Mouse (Mus musculus) lung, embryonic 16.5 days (tissue): ENCODE data around the gene Tubgcp2. TPM values are rescaled to one million over a fixed set of nuclear protein-coding genes. Genes with fewer than 3 reads are reported as not detected.

Experiments used
- ATAC-seq: fragments of 200-750 bp; cut with Nextera tagmentation; 2 replicates; pipeline ENCODE4 v1.8.0; 2017; ENCODE audit warnings: low read depth, mild to moderate bottlenecking, moderate library complexity
- H3K27ac ChIP-seq: fragments of 300-500 bp; sonication (generic); 2 replicates; pipeline ENCODE4 v1.5.1; 2014; ENCODE audit warnings: mild to moderate bottlenecking, control low read depth, low read length
- H3K27me3 ChIP-seq: fragments of 300-500 bp; sonication (generic); 2 replicates; pipeline ENCODE4 v1.6.1; 2014; ENCODE audit warnings: low read depth, low read length, mixed read lengths; ENCODE audit not compliant: control insufficient read depth, insufficient read depth
- H3K36me3 ChIP-seq: fragments of 300-500 bp; sonication (generic); 2 replicates; pipeline ENCODE4 v1.6.1; 2014; ENCODE audit warnings: low read length; ENCODE audit not compliant: control insufficient read depth, insufficient read depth
- H3K4me1 ChIP-seq: fragments of 300-500 bp; sonication (generic); replicated peaks from 2 replicates; pipeline ENCODE4 v1.6.1; 2014; ENCODE audit warnings: low read length, mixed read lengths; ENCODE audit not compliant: control insufficient read depth, insufficient read depth
- H3K4me2 ChIP-seq: fragments of 300-500 bp; sonication (generic); 2 replicates; pipeline ENCODE4 v1.6.1; 2014; ENCODE audit warnings: low read depth, low read length, control low read depth
- H3K4me3 ChIP-seq: fragments of 300-500 bp; sonication (generic); 2 replicates; pipeline ENCODE4 v1.5.1; 2014; ENCODE audit warnings: mild to moderate bottlenecking, low read length, control low read depth
- H3K9ac ChIP-seq: fragments of 300-500 bp; sonication (generic); 2 replicates; pipeline ENCODE4 v1.6.1; 2014; ENCODE audit warnings: low read length, control low read depth
- H3K9me3 ChIP-seq: fragments of 300-500 bp; sonication (generic); 2 replicates; pipeline ENCODE4 v1.6.1; 2016; ENCODE audit warnings: low read length; ENCODE audit not compliant: control insufficient read depth
- WGBS: fragments of 180-500 bp; shearing (Covaris S2); extraction: QIAGEN DNeasy Blood & Tissue Kit; methylation state at CpG from one replicate; pipeline ENCODE4 v1.1.7; 2014; 5-methylcytosine and 5-hydroxymethylcytosine counted together
- polyA plus RNA-seq: library from polyadenylated mRNA; unstranded; fragments of >200 nt; fragmentation: Nextera tagmentation; extraction: Ambion mirVana; gene quantifications from 2 replicates; pipeline ENCODE4 v1.2.1, GENCODE M21; 2015

Tubgcp2 gene
- polyA plus RNA-seq, 1 experiment from 2014 or later = 50.5 TPM

DNA sequence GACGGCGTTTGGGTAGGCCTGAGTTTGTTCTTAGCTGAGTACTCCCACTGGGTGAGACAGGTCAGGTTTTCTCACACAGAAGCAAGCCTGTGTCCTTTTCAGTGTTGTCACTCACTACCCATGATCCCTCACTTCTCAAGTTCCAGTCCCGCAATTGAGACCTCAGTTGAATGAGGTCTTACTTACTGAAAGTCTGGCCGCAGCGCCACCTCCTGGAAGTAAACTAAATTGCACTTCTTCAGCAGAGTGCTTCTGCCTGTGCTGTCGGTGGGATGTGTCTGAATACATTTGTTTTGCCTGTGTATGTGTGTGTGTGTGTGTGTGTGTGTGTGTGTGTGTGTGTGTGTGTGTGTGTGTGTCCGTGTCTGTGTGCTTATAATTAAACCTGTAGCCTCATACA lies 26.6 kb upstream of the Tubgcp2 start:
- peaks cover 56% of the 10 kb centered on the region for H3K27me3 ChIP-seq
- ATAC-seq = no peak

DNA sequence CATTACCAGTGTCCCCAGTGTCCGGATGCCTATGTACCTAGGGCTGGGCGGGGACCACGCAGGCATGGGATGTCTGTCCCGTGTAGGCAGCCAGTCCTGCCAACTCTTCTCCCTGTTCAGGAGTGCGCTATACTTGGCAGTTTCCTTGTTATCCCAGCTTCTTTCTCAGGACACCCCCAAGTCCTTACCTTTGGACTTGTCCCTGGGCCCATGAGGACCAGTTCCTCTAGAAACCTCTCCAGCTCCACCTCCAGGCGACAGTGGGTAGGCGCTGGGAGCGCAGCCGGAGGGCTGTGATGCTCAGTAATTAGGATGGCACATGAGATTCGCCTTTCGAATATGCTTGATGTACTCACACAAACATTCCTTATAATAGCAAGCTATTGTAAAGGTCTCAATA lies 25.8 kb upstream of the Tubgcp2 start:
- Histone ChIP-seq H3K4me3 (no peak overlapping the region), H3K36me3 (no peaks in the 10 kb centered on the region), H3K4me1 (peaks cover 11% of the 10 kb centered on the region), H3K9me3 (no peaks in the 10 kb centered on the region), H3K4me2 (no peak overlapping the region), H3K27ac (no peak overlapping the region), H3K27me3 (peaks cover 64% of the 10 kb centered on the region), H3K9ac (no peak overlapping the region)
- 17% methylated on average over 11 of the region's 11 CpGs for WGBS
- no peak for ATAC-seq

More for the DNA sequence above, 26.6 kb upstream of the Tubgcp2 start:
- Histone ChIP-seq H3K4me2 (no peak overlapping the region), H3K4me3 (no peak overlapping the region), H3K4me1 (peaks cover 9% of the 10 kb centered on the region), H3K9ac (no peak overlapping the region), H3K9me3 (no peaks in the 10 kb centered on the region), H3K36me3 (no peaks in the 10 kb centered on the region), H3K27ac (no peak overlapping the region)
- WGBS = 16% methylated on average over 7 of the region's 7 CpGs

DNA sequence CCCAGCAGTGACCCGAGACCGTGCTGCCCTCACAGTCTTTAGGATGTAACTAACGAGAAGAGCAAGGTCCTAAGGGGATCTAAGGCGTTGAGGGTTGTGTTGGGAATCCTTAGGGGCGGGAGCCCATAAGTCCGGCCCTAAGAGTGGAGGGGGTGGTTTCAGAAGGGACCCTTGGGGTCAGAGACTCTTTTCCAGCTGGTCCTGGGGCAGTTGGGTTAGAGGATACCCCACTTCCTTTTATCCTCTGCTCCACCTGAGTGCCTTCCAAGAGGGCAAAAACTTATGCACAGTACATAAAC lies 25.3 kb upstream of the Tubgcp2 start:
- Histone ChIP-seq H3K36me3 (no peaks in the 10 kb centered on the region), H3K27me3 (peaks cover 69% of the 10 kb centered on the region), H3K9ac (no peak overlapping the region), H3K9me3 (no peaks in the 10 kb centered on the region), H3K4me1 (peaks cover 11% of the 10 kb centered on the region), H3K27ac (no peak overlapping the region), H3K4me3 (no peak overlapping the region), H3K4me2 (peak overlapping the region; percentile 59)
- WGBS = 3% methylated on average over 6 of the region's 6 CpGs
- ATAC-seq = no peak

DNA sequence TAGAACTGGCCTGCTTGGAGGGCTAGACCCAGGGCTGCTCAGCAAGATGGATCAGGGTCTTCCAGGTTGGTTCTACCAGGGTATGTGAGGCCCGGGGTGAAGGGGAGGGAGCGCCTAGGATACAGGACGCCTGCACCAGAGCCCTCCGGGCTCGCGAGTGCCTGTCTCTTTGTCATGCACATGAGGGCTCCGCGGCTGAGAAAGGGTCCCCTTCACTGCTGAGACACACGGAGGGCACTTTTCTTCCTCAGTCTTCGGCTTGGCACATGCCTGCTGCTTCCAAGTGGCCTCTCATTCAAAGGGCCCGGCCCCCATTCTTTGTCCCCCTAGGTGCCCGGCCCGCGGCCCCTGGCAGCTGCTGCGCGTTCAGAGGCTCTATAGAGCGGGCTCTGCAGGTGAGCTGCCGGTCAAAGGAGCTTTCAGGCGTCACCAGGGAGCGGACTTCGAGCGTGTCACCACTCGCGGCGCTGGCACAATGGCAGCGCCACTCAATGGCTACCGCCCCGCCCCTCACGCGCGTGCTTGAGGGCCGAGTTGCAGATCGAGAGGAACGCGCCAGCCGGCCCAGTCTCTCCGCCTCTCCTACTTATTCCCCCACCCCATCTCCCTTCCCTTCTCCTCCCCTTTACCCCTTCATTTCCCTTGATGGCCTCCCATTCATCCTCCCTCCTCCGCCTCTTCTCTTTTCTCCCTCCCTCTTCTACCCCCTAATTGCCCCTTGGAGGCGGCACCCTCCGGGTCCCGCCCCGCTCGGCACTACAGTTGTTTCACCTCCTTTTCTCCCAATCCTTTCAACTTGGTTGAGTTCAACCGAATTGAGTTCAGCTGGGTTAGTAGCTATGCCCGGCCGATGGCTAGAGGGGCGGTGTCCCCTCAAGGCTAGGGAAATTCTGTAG lies 24.7 kb upstream of the Tubgcp2 start:
- peak; percentile 51 for ATAC-seq
- H3K4me2 ChIP-seq = peak overlapping the region; percentile 59
- H3K9me3 ChIP-seq = no peaks in the 10 kb centered on the region
- no peak overlapping the region for H3K27ac ChIP-seq
- no peaks in the 10 kb centered on the region for H3K36me3 ChIP-seq
- 2% methylated on average over 47 of the region's 47 CpGs for WGBS
- H3K4me1 ChIP-seq = peaks cover 11% of the 10 kb centered on the region
- no peak overlapping the region for H3K9ac ChIP-seq
- H3K4me3 ChIP-seq = peak overlapping the region; percentile 39
- H3K27me3 ChIP-seq = peaks cover 75% of the 10 kb centered on the region

DNA sequence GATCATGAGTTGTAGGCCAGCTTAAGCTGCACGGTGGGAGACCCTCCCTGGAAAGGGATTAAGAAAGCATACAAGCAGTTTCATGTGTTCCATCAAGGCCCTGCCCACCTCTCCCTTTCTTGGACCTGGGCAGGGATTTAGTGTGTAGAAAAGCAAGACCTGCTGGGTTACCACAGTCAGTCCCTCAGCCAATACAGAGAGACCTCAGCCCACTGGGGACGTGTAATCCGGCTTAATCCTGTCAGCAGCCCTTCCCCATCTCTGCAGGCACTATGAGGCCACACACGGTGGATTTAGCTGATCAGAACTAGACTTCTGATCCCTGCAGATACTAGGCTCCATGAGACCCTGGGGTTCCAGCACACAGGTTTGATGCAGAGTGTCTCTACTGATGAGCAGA lies 23.1 kb upstream of the Tubgcp2 start:
- ATAC-seq = no peak

DNA sequence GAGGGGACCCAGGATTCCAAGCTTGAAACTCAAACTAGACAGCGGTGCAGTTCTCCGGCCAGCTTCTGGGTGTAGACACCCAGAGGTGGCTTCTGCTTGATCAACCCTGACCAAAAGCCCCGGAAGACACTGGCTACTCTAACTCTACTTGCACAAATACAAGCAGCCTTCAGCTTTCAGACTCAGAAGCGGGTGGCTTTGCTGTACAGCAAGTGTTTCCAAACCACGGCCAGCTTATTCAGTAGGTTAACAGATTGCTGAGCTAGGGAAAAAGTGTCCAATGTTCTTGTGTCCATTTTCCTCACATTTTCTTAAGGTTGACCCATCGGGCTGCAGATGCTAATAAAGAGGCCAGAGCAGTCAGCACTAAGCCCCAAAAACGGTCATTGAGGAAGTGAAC lies 22.1 kb upstream of the Tubgcp2 start:
- H3K4me3 ChIP-seq = peak overlapping the region; percentile 49
- H3K9ac ChIP-seq = no peak overlapping the region; the same call in 1 of the 2 replicates
- H3K9me3 ChIP-seq = no peaks in the 10 kb centered on the region
- H3K36me3 ChIP-seq = no peaks in the 10 kb centered on the region
- WGBS = 24% methylated on average over 7 of the region's 7 CpGs
- peak overlapping the region; percentile 76 for H3K4me2 ChIP-seq
- ATAC-seq = no peak
- no peak overlapping the region for H3K27ac ChIP-seq
- peaks cover 80% of the 10 kb centered on the region for H3K27me3 ChIP-seq
- peaks cover 11% of the 10 kb centered on the region for H3K4me1 ChIP-seq

More for the DNA sequence above, 23.1 kb upstream of the Tubgcp2 start:
- peaks cover 11% of the 10 kb centered on the region for H3K4me1 ChIP-seq
- H3K9ac ChIP-seq = no peak overlapping the region
- no peaks in the 10 kb centered on the region for H3K36me3 ChIP-seq
- H3K4me3 ChIP-seq = no peak overlapping the region
- H3K4me2 ChIP-seq = no peak overlapping the region
- H3K27ac ChIP-seq = no peak overlapping the region
- H3K9me3 ChIP-seq = no peaks in the 10 kb centered on the region
- H3K27me3 ChIP-seq = peaks cover 84% of the 10 kb centered on the region
- 40% methylated on average over 4 of the region's 4 CpGs for WGBS

DNA sequence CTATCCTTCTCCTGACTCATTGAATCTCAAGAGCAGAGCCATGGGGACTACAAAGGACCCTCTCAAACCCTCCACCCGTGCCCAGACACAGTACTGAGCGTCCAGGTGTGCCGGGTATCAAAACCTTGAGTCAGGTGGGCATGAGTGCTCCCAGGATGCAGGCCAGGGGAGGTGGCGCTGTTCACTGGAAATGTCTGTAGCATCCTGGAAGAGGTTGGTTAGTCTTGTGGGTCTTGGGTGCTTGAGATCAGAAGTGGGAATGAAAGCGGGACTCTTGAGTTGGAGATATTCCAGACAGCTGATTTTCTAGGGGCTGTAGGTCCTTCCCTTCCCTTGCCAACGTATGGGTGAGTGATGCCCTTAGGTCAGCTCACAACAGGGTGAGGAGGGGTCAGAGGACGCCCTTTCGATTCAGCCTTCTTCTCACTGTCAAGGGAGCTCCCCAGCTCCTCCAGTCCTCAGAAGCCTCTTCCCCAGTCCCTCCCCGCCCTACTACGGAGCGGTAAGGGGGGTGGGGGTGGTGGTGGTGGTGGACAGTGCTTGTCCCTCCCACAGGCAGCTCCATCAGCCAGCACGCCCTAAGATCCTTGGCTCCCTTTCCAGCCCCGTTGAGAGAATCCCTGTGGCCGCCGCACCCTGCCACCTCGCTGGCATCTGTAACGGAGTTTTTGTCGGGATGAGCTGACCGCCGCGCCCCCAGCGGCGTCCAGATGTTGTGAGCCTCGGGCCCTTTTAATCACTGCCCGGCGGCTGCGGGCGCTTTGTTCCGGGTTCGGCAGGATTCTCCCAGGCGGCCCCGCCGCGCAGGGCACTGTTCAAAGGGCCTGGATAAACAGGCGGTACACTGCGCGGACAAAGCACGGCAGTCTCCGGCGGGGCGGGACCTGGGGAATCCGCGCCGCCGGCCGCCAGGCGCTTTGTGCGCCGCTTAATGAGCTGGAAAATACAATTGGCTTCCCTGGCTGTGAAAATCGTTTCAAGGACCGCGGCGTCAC lies 21.2 kb upstream of the Tubgcp2 start:
- H3K9me3 ChIP-seq = no peaks in the 10 kb centered on the region
- H3K27ac ChIP-seq = no peak overlapping the region
- peak; percentile 27; the same call in 1 of the 2 replicates for ATAC-seq
- H3K36me3 ChIP-seq = no peaks in the 10 kb centered on the region
- WGBS = 3% methylated on average over 53 of the region's 53 CpGs
- H3K9ac ChIP-seq = peak overlapping the region; percentile 61
- peaks cover 81% of the 10 kb centered on the region for H3K27me3 ChIP-seq
- peaks cover 11% of the 10 kb centered on the region for H3K4me1 ChIP-seq
- peak overlapping the region; percentile 76 for H3K4me2 ChIP-seq
- peak overlapping the region; percentile 49 for H3K4me3 ChIP-seq

DNA sequence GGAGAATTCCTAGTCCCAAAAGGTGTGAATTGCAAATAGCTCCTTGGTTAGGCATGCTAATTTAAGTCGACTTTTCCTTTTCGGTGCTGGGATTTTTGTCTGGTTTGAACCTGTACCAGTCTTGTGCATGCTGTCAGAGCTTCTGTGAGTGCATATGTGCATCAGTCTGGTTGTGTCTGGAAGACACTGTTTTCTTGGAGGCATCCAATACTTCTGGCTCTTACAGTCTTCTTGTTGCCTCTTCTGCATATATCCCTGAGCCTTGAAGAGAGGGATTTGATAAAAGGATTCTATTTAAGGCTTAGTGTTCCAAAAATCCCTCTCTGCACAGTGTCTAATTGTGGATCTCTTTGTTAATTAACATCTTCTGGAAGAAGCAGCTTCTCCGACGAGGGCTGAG lies 17.7 kb upstream of the Tubgcp2 start:
- Histone ChIP-seq H3K27ac (no peak overlapping the region), H3K36me3 (no peaks in the 10 kb centered on the region), H3K9me3 (no peaks in the 10 kb centered on the region), H3K4me2 (no peak overlapping the region), H3K27me3 (peaks cover 75% of the 10 kb centered on the region), H3K4me3 (no peak overlapping the region), H3K4me1 (peaks cover 5% of the 10 kb centered on the region), H3K9ac (no peak overlapping the region)
- ATAC-seq = no peak
- 67% methylated on average over 4 of the region's 4 CpGs for WGBS

DNA sequence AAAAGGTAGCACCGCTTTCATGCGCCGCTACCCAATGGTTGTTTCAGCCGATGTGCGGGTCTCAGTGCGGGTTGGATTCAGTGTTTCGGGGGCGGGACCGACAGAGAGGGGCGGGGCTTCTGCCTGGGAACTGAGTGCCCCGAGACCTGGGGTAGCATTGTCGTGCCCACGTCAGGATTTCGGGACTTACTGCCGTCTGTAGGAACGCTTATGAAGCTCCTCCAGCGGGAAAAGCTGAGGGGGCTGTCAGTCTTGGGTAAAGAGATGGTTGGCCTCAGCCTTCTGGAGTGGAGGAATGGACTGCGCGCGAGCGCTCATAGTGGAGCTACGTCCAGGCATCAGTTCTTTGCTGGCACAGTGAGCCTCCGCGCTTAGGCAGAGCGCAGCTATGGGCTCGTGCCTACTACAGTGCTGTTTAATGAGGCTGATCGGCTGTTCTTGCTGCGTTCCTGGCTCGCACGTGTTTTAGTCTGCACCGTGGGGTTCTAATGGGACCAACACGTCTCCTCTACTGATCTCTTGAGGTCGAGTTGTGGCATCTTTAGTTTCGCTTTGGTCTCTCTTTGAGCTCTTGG lies 12.7 kb upstream of the Tubgcp2 start:
- peak; percentile 71 for ATAC-seq
- WGBS = under 1% methylated on average over 34 of the region's 34 CpGs
- peak overlapping the region; percentile 29; the same call in 1 of the 2 replicates for H3K9ac ChIP-seq
- peaks cover 75% of the 10 kb centered on the region for H3K27me3 ChIP-seq
- peak overlapping the region; percentile 43 for H3K4me3 ChIP-seq
- H3K36me3 ChIP-seq = no peaks in the 10 kb centered on the region
- no peak overlapping the region for H3K27ac ChIP-seq
- peaks cover 12% of the 10 kb centered on the region for H3K4me1 ChIP-seq
- peak overlapping the region; percentile 63 for H3K4me2 ChIP-seq
- H3K9me3 ChIP-seq = no peaks in the 10 kb centered on the region
